Mouse (Mus musculus): ENCODE results near the gene Isca2. TPM values are rescaled to one million over a fixed set of nuclear protein-coding genes. Genes with fewer than 3 reads are reported as not detected.
A peak's percentile ranks its signal among the peaks of the same experiment; 100 is the strongest.

The Isca2 gene
- polyA plus RNA-seq (2015; fragmentation: Nextera tagmentation; extraction: Ambion mirVana) = 99.5 and 100.0 TPM in 2 replicates

GRCm38 (mm10) chr12:84772726-84773441 lies at the start of gene Isca2, which contains the start of gene Npc2:
Gene Isca2 (plus strand): TSS chr12:84773251.
Gene Npc2 (minus strand): TSS chr12:84773152.
- H3K27me3 ChIP-seq = no peaks in the 10 kb centered on the region
- H3K4me2 ChIP-seq = peak within 1 kb of the TSS; percentile 88
- H3K36me3 ChIP-seq (replicated peaks) = peaks cover 6% of the 10 kb centered on the region; the same call in 1 of the 2 replicates
- peak within 1 kb of the TSS; percentile 78 for H3K9ac ChIP-seq
- under 1% methylated on average over 50 of the region's 50 CpGs for WGBS (ENCODE audit: insufficient replicate concordance)
- ATAC-seq (ENCODE audit: insufficient read depth) = peak; percentile 99
- H3K9me3 ChIP-seq (replicated peaks) = no peaks in the 10 kb centered on the region
- peaks cover 50% of the 10 kb centered on the region for H3K4me1 ChIP-seq (replicated peaks)
- peak within 1 kb of the TSS; percentile 97 for H3K27ac ChIP-seq (replicated peaks)
- peak within 1 kb of the TSS; percentile 75 for H3K4me3 ChIP-seq (replicated peaks)

- no peak for ATAC-seq (ENCODE audit: insufficient read depth)
- Histone ChIP-seq H3K4me3 (replicated peaks) (no peak overlapping the region), H3K36me3 (replicated peaks) (no peaks in the 10 kb centered on the region), H3K4me1 (replicated peaks) (no peaks in the 10 kb centered on the region), H3K27me3 (no peaks in the 10 kb centered on the region), H3K27ac (replicated peaks) (no peak overlapping the region), H3K9me3 (replicated peaks) (no peaks in the 10 kb centered on the region), H3K4me2 (no peak overlapping the region), H3K9ac (no peak overlapping the region)
- 62% methylated on average over 4 of the region's 4 CpGs for WGBS (ENCODE audit: insufficient replicate concordance)
These were observed 46.7 kb upstream of the Isca2 start for GRCm38 (mm10) chr12:84726391-84726790.

GRCm38 (mm10) chr12:84726986-84727385 lies 46.1 kb upstream of the Isca2 start:
- H3K27ac ChIP-seq (replicated peaks) = no peak overlapping the region
- no peaks in the 10 kb centered on the region for H3K4me1 ChIP-seq (replicated peaks)
- H3K27me3 ChIP-seq = no peaks in the 10 kb centered on the region
- ATAC-seq (ENCODE audit: insufficient read depth) = no peak
- no peaks in the 10 kb centered on the region for H3K36me3 ChIP-seq (replicated peaks)
- WGBS (ENCODE audit: insufficient replicate concordance) = 44% methylated on average over 4 of the region's 4 CpGs
- no peak overlapping the region for H3K4me2 ChIP-seq
- no peak overlapping the region for H3K9ac ChIP-seq
- no peak overlapping the region for H3K4me3 ChIP-seq (replicated peaks)
- H3K9me3 ChIP-seq (replicated peaks) = no peaks in the 10 kb centered on the region

- 0 out of 2 replicates have a peak, but pooled peaks cover 3% of the 10 kb centered on the region for H3K27me3 ChIP-seq
- no peaks in the 10 kb centered on the region for H3K9me3 ChIP-seq (replicated peaks)
- H3K4me1 ChIP-seq (replicated peaks) = no peaks in the 10 kb centered on the region
- H3K4me2 ChIP-seq = no peak overlapping the region
- no peak overlapping the region for H3K9ac ChIP-seq
- no peak overlapping the region for H3K27ac ChIP-seq (replicated peaks)
- WGBS (ENCODE audit: insufficient replicate concordance) = 56% methylated on average over 5 of the region's 5 CpGs
- no peaks in the 10 kb centered on the region for H3K36me3 ChIP-seq (replicated peaks)
- ATAC-seq (ENCODE audit: insufficient read depth) = no peak
- H3K4me3 ChIP-seq (replicated peaks) = no peak overlapping the region
These were observed 45.6 kb upstream of the Isca2 start for GRCm38 (mm10) chr12:84727434-84727833.

- Histone ChIP-seq H3K4me2 (no peak overlapping the region), H3K27ac (replicated peaks) (no peak overlapping the region), H3K9ac (no peak overlapping the region), H3K4me3 (replicated peaks) (no peak overlapping the region), H3K36me3 (replicated peaks) (no peaks in the 10 kb centered on the region), H3K27me3 (0 out of 2 replicates have a peak, but pooled peaks cover 12% of the 10 kb centered on the region), H3K4me1 (replicated peaks) (no peaks in the 10 kb centered on the region), H3K9me3 (replicated peaks) (no peaks in the 10 kb centered on the region)
- WGBS (ENCODE audit: insufficient replicate concordance) = 70% methylated on average over 10 of the region's 10 CpGs
- no peak for ATAC-seq (ENCODE audit: insufficient read depth)
These were observed 44.6 kb upstream of the Isca2 start for GRCm38 (mm10) chr12:84728421-84728820.

- peaks cover 18% of the 10 kb centered on the region; the same call in 1 of the 2 replicates for H3K27me3 ChIP-seq
These were observed 39.7 kb upstream of the Isca2 start for GRCm38 (mm10) chr12:84733366-84733765.

GRCm38 (mm10) chr12:84743496-84743895 lies 29.6 kb upstream of the Isca2 start:
- no peak overlapping the region for H3K4me2 ChIP-seq
- H3K9ac ChIP-seq = no peak overlapping the region
- H3K27ac ChIP-seq (replicated peaks) = no peak overlapping the region
- H3K9me3 ChIP-seq (replicated peaks) = no peaks in the 10 kb centered on the region
- WGBS (ENCODE audit: insufficient replicate concordance) = 75% methylated on average over 10 of the region's 10 CpGs
- H3K4me3 ChIP-seq (replicated peaks) = no peak overlapping the region
- H3K4me1 ChIP-seq (replicated peaks) = no peaks in the 10 kb centered on the region
- H3K27me3 ChIP-seq = no peaks in the 10 kb centered on the region; the same call in 1 of the 2 replicates
- H3K36me3 ChIP-seq (replicated peaks) = no peaks in the 10 kb centered on the region
- ATAC-seq (ENCODE audit: insufficient read depth) = no peak

More at GRCm38 (mm10) chr12:84733366-84733765, 39.7 kb upstream of the Isca2 start:
- H3K4me1 ChIP-seq (replicated peaks) = no peaks in the 10 kb centered on the region
- no peaks in the 10 kb centered on the region for H3K9me3 ChIP-seq (replicated peaks)
- no peak overlapping the region for H3K4me3 ChIP-seq (replicated peaks)
- no peak overlapping the region for H3K27ac ChIP-seq (replicated peaks)
- WGBS (ENCODE audit: insufficient replicate concordance) = 54% methylated on average over 13 of the region's 13 CpGs
- no peak overlapping the region for H3K9ac ChIP-seq
- no peak overlapping the region for H3K4me2 ChIP-seq
- ATAC-seq (ENCODE audit: insufficient read depth) = no peak
- no peaks in the 10 kb centered on the region for H3K36me3 ChIP-seq (replicated peaks)

- Histone ChIP-seq H3K4me3 (replicated peaks) (no peak overlapping the region), H3K27me3 (peaks cover 5% of the 10 kb centered on the region; the same call in 1 of the 2 replicates), H3K27ac (replicated peaks) (no peak overlapping the region), H3K4me2 (no peak overlapping the region), H3K9ac (no peak overlapping the region), H3K9me3 (replicated peaks) (no peaks in the 10 kb centered on the region), H3K4me1 (replicated peaks) (no peaks in the 10 kb centered on the region), H3K36me3 (replicated peaks) (no peaks in the 10 kb centered on the region)
- ATAC-seq (ENCODE audit: insufficient read depth) = no peak
- 74% methylated on average over 4 of the region's 4 CpGs for WGBS (ENCODE audit: insufficient replicate concordance)
These were observed 27.4 kb upstream of the Isca2 start for GRCm38 (mm10) chr12:84745700-84746099.

- Histone ChIP-seq H3K27me3 (peaks cover 9% of the 10 kb centered on the region; the same call in 1 of the 2 replicates), H3K36me3 (replicated peaks) (no peaks in the 10 kb centered on the region), H3K27ac (replicated peaks) (no peak overlapping the region), H3K4me3 (replicated peaks) (no peak overlapping the region), H3K9me3 (replicated peaks) (no peaks in the 10 kb centered on the region), H3K4me1 (replicated peaks) (no peaks in the 10 kb centered on the region; the same call in 1 of the 2 replicates), H3K4me2 (no peak overlapping the region), H3K9ac (no peak overlapping the region)
- WGBS (ENCODE audit: insufficient replicate concordance) = 30% methylated on average over 3 of the region's 3 CpGs
- no peak for ATAC-seq (ENCODE audit: insufficient read depth)
These were observed 24.9 kb upstream of the Isca2 start for GRCm38 (mm10) chr12:84748134-84748533.

GRCm38 (mm10) chr12:84750661-84751060 lies 22.4 kb upstream of the Isca2 start:
- Histone ChIP-seq H3K9me3 (replicated peaks) (no peaks in the 10 kb centered on the region), H3K9ac (no peak overlapping the region), H3K27ac (replicated peaks) (no peak overlapping the region), H3K27me3 (peaks cover 9% of the 10 kb centered on the region; the same call in 1 of the 2 replicates), H3K4me1 (replicated peaks) (no peaks in the 10 kb centered on the region; the same call in 1 of the 2 replicates), H3K4me2 (no peak overlapping the region), H3K4me3 (replicated peaks) (no peak overlapping the region), H3K36me3 (replicated peaks) (peaks cover 3% of the 10 kb centered on the region; the same call in 1 of the 2 replicates)
- WGBS (ENCODE audit: insufficient replicate concordance) = 34% methylated on average over 14 of the region's 14 CpGs
- no peak for ATAC-seq (ENCODE audit: insufficient read depth)

GRCm38 (mm10) chr12:84752131-84752977 lies 20.7 kb upstream of the Isca2 start:
- no peak overlapping the region for H3K4me3 ChIP-seq (replicated peaks)
- peaks cover 9% of the 10 kb centered on the region; the same call in 1 of the 2 replicates for H3K27me3 ChIP-seq
- H3K4me1 ChIP-seq (replicated peaks) = no peaks in the 10 kb centered on the region; the same call in 1 of the 2 replicates
- peaks cover 18% of the 10 kb centered on the region for H3K36me3 ChIP-seq (replicated peaks)
- H3K4me2 ChIP-seq = no peak overlapping the region; the same call in 1 of the 2 replicates
- H3K27ac ChIP-seq (replicated peaks) = peak overlapping the region; percentile 57; the same call in 1 of the 2 replicates
- 38% methylated on average over 14 of the region's 14 CpGs for WGBS (ENCODE audit: insufficient replicate concordance)
- H3K9ac ChIP-seq = no peak overlapping the region
- H3K9me3 ChIP-seq (replicated peaks) = no peaks in the 10 kb centered on the region
- ATAC-seq (ENCODE audit: insufficient read depth) = no peak

Measured in liver, embryonic 15.5 days (tissue).